Comparison of ENCODE assay signal across 16 mouse cellular contexts in the genomic region with DNA sequence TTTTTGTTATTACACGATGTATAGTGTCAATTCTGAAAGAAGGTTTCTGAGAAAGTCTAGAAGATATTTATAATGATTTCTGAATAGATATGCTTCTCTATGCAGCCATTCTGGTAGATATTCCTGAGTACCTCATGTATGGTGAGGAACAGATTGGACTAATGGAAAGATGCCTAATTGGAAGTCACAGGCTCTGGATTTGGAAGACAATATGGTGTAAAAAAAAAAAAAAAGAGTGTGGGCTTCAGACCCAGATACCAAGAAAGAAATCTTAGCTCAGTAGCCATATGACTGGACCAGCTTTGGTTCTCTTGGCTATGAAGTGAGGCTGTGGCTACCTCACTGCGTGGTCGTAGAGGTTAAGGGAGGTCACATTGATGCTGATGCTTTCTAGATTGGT.
"Had no signal": no experiment of that assay in that cellular context is flagged by ENCODE, and none has a peak within 500 bp of the region (broad histone marks: within the 10 kb centered on the region; RNA-seq: fewer than 3 reads in every experiment).

No protein-coding gene starts in this region.

- H3K4me3 ChIP-seq: left cerebral cortex, adult 2 months; limb, embryonic 15.5 days; liver, embryonic 12.5 days; midbrain, embryonic 10.5 days; myocyte; neural tube, embryonic 15.5 days had no signal

- H3K9me3 ChIP-seq: limb, embryonic 15.5 days; liver, embryonic 12.5 days; midbrain, embryonic 10.5 days; neural tube, embryonic 15.5 days had no signal

- H3K36me3 ChIP-seq: limb, embryonic 15.5 days; liver, embryonic 12.5 days; midbrain, embryonic 10.5 days; neural tube, embryonic 15.5 days had no signal

- H3K4me1 ChIP-seq: liver, embryonic 12.5 days; midbrain, embryonic 10.5 days had no signal

- ATAC-seq: liver, embryonic 12.5 days had no signal

- H3K4me2 ChIP-seq: limb, embryonic 15.5 days; liver, embryonic 12.5 days; lung, embryonic 14.5 days; neural tube, embryonic 15.5 days had no signal

- DNase-seq: kidney, adult 9 months; kidney, postnatal 4 days; lung, embryonic 14.5 days; lung, postnatal 10 days; lung, postnatal 4 days; midbrain, embryonic 14.5 days; thymus, adult 18-20 months; thymus, postnatal 14 days had no signal

- H3K27ac ChIP-seq: kidney, postnatal 0 days; left cerebral cortex, adult 2 months; limb, embryonic 15.5 days; liver, embryonic 12.5 days; midbrain, embryonic 10.5 days; neural tube, embryonic 15.5 days; stomach, postnatal 0 days had no signal

- H3K9ac ChIP-seq: limb, embryonic 15.5 days; liver, embryonic 12.5 days; lung, embryonic 14.5 days; neural tube, embryonic 15.5 days had no signal

- H3K27me3 ChIP-seq: limb, embryonic 15.5 days; liver, embryonic 12.5 days; neural tube, embryonic 15.5 days had no signal
